Mouse (Mus musculus) C2C12 (cell line): ENCODE data around the gene Gm7694. TPM values are rescaled to one million over a fixed set of nuclear protein-coding genes. Genes with fewer than 3 reads are reported as not detected.

Source experiments
- H3K27me3 ChIP-seq: one replicate; pipeline ENCODE4 v1.6.1; 2011; ENCODE audit not compliant: control insufficient read depth, insufficient read depth, insufficient read length
- H3K36me3 ChIP-seq: one replicate; pipeline ENCODE4 v1.6.1; 2011; ENCODE audit not compliant: control insufficient read depth, insufficient read depth
- H3K4me3 ChIP-seq: one replicate; pipeline ENCODE4 v1.5.1; 2011; ENCODE audit warnings: mild to moderate bottlenecking, control low read depth; ENCODE audit not compliant: poor library complexity, insufficient read depth, severe bottlenecking
- H3K79me2 ChIP-seq: one replicate; pipeline ENCODE4 v1.6.1; 2011; ENCODE audit not compliant: control insufficient read depth, insufficient read depth
- H3K79me3 ChIP-seq: one replicate; pipeline ENCODE4 v1.6.1; 2011; ENCODE audit warnings: low read depth, control low read depth
- H3ac ChIP-seq: one replicate; pipeline ENCODE3; 2011; ENCODE audit warnings: low read depth; ENCODE audit not compliant: control insufficient read depth, insufficient read length
- CEBPB ChIP-seq: IDR thresholded peaks from one replicate; pipeline ENCODE4 v1.6.1; 2011; ENCODE audit warnings: low read depth, mild to moderate bottlenecking, control low read depth, moderate library complexity
- CTCF ChIP-seq: IDR thresholded peaks from one replicate; pipeline ENCODE4 v1.5.1; 2011; ENCODE audit not compliant: control insufficient read depth, insufficient read depth, insufficient read length
- FOSL1 ChIP-seq: IDR thresholded peaks from one replicate; pipeline ENCODE4 v1.8.0; 2011; ENCODE audit warnings: mild to moderate bottlenecking, low read length; ENCODE audit not compliant: poor library complexity, insufficient read depth, severe bottlenecking
- MAX ChIP-seq: IDR thresholded peaks from one replicate; pipeline ENCODE4 v1.6.1; 2011; ENCODE audit warnings: mild to moderate bottlenecking, control low read depth
- MYOD1 ChIP-seq: IDR thresholded peaks from one replicate; pipeline ENCODE4 v1.6.1; 2011; ENCODE audit warnings: low read depth; ENCODE audit not compliant: control insufficient read depth, insufficient read length
- MYOG ChIP-seq: IDR thresholded peaks from one replicate; pipeline ENCODE4 v1.6.1; 2011; ENCODE audit not compliant: control insufficient read depth, insufficient read length; ENCODE audit errors: extremely low read depth
- USF1 ChIP-seq: IDR thresholded peaks from one replicate; pipeline ENCODE4 v1.6.1; 2011; ENCODE audit warnings: low read depth, mild to moderate bottlenecking, control low read depth, moderate library complexity
- polyA plus RNA-seq: library from polyadenylated mRNA; unstranded; fragments of >200 nt; fragmentation: generic; extraction: Trizol; gene quantifications from one replicate; pipeline ENCODE4 v1.2.1, GENCODE M21; 2012; ENCODE audit warnings: missing spikeins

Gm7694 gene
- polyA plus RNA-seq, 1 experiment: 0.01 TPM

DNA sequence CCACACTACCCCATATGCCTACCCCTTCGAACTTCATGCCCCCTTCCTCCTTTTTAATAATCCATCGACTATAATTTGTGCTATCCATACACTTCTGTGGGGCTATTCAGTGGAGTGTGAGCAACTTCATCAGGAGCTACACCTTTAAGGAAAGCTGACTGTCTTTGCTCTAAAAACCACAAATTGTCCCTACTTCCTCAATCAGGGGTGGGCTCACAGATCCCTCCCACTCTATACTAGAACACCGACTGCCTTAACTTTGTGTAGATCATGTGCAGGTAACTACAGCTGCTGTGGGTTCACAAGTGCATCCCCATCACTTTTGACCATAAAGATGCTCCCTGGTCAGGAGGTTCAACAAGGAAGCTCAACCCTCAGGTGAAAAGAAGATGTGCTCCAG lies 33.8 kb upstream of the Gm7694 start:
- no peak overlapping the region for H3K4me3 ChIP-seq

DNA sequence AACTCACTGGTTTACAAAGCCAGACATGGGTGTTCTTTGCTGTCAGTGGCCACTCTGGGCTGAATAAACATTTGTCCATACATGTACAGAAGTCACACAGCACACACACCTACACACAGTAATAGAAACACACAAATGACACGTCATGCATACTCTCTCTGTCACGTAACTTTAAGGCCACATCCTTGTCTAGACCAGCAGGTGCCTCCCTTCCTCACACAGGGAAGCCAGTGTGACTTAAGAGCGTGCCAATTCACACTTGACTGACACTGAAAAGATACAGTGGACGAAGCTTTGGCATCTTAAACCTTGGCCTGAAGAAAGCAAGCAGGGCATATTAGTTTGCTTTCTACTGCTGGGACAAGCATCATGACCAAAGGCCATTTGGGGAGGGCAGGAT lies 26.6 kb upstream of the Gm7694 start:
- H3K36me3 ChIP-seq: no peaks in the 10 kb centered on the region
- H3K4me3 ChIP-seq: no peak overlapping the region
- TF ChIP-seq CEBPB (no peak), FOSL1 (no peak), CTCF (no peak), USF1 (no peak), MAX (no peak), MYOD1 (no peak), MYOG (no peak)
- H3K79me3 ChIP-seq: no peaks in the 10 kb centered on the region
- H3ac ChIP-seq: no peak overlapping the region
- H3K27me3 ChIP-seq: peaks cover 39% of the 10 kb centered on the region
- no peaks in the 10 kb centered on the region for H3K79me2 ChIP-seq

More for the DNA sequence above, 33.8 kb upstream of the Gm7694 start:
- Histone ChIP-seq H3K27me3 (peaks cover 33% of the 10 kb centered on the region), H3K79me3 (no peaks in the 10 kb centered on the region), H3K79me2 (no peaks in the 10 kb centered on the region), H3ac (no peak overlapping the region), H3K36me3 (no peaks in the 10 kb centered on the region)
- TF ChIP-seq MYOG: no peak
- no peak for TF ChIP-seq CEBPB
- no peak for TF ChIP-seq MAX
- no peak for TF ChIP-seq CTCF
- TF ChIP-seq MYOD1: no peak
- no peak for TF ChIP-seq USF1
- TF ChIP-seq FOSL1: no peak

DNA sequence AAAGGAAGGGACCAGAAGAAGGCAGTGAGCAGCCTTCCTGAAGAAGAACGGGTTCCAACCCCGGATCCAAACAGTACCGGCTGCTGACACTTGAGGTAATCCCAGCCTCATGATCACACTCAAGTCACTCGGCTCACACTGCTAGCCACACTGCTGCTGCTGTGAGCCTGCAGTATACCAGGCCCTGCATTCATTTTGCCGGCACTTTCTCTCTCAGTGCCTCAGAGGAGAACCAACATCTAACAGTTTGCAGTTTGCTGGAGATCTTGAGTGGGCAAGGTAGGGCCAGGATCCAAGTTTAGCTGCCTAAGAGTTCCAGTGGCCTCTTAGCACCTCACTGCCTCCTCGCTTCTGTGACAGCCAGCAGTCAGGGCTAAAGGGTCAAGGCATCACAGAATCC lies 25.8 kb upstream of the Gm7694 start:
- no peaks in the 10 kb centered on the region for H3K79me3 ChIP-seq
- no peaks in the 10 kb centered on the region for H3K36me3 ChIP-seq
- TF ChIP-seq MYOD1 (no peak), MAX (no peak), CEBPB (no peak), FOSL1 (no peak), USF1 (no peak), MYOG (no peak), CTCF (no peak)
- H3ac ChIP-seq: no peak overlapping the region
- H3K79me2 ChIP-seq: no peaks in the 10 kb centered on the region
- peaks cover 46% of the 10 kb centered on the region for H3K27me3 ChIP-seq
- H3K4me3 ChIP-seq: no peak overlapping the region

DNA sequence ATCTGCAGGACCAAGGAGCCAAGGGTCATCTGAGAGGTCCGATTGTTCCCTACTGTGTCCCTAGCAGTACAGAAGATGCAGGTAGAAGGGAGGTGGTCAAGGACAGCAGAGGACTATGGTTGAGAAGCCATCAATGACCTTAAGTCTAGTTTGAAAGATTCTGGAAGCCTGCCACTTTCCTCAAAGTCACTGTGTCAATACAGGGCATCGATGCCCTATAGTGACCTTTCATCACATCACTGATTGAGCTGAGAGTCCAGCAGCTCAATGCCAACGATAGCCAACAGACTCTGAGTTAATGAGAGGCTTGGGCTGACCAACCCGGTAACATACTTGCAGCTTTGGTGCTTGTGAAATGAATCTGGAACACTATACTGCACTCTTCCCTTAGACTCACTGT lies 19.1 kb upstream of the Gm7694 start:
- TF ChIP-seq MAX (no peak), CTCF (no peak), USF1 (no peak), MYOG (no peak), FOSL1 (no peak), MYOD1 (no peak), CEBPB (no peak)
- Histone ChIP-seq H3ac (no peak overlapping the region), H3K27me3 (peaks cover 38% of the 10 kb centered on the region), H3K36me3 (no peaks in the 10 kb centered on the region), H3K79me3 (no peaks in the 10 kb centered on the region), H3K4me3 (no peak overlapping the region), H3K79me2 (no peaks in the 10 kb centered on the region)

DNA sequence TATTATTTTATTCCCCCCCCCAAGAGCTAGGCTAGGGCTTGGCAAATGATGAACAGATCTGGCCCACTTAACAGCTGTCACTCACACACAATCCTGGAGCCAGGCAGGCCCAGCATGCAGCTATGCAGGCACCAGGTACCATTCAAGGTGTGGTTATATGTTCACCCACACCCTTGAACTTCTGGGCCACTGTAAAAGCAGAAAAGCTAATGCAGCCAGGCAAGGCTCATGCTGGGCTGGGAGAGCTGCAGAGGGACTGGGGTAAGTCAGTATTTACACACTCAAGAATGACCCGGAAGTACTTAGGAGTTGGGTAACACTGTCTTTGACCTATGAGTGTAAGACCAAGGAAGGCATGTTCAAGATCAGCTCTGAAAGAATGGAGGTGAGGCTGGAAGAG lies 18.2 kb upstream of the Gm7694 start:
- no peaks in the 10 kb centered on the region for H3K36me3 ChIP-seq
- no peaks in the 10 kb centered on the region for H3K79me3 ChIP-seq
- no peak overlapping the region for H3K4me3 ChIP-seq
- no peak overlapping the region for H3ac ChIP-seq
- no peaks in the 10 kb centered on the region for H3K79me2 ChIP-seq
- TF ChIP-seq CTCF (no peak), CEBPB (no peak), FOSL1 (no peak), MAX (no peak)
- peaks cover 34% of the 10 kb centered on the region for H3K27me3 ChIP-seq

DNA sequence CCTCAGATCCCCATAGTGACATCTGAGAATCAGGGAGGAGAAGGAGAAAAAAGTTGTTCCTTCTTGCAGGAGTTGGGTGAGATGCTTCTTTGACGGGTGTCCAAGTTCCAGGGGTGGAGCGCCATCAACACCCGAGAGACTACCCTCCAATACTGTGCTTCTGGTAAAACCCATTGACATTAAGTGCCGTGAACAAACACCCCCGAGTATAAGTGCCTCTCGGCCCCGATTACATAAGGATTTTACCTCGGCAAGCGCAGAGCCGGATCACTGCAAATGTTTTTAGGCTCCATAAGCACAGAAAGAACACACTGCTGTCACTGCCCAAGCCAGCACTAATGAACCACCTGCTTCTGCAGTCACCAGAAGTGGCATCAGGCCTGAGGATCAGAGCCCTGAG lies 16.9 kb upstream of the Gm7694 start:
- Histone ChIP-seq H3ac (no peak overlapping the region), H3K79me3 (no peaks in the 10 kb centered on the region), H3K36me3 (no peaks in the 10 kb centered on the region), H3K79me2 (no peaks in the 10 kb centered on the region), H3K27me3 (peaks cover 33% of the 10 kb centered on the region), H3K4me3 (no peak overlapping the region)
- TF ChIP-seq MYOD1: no peak
- TF ChIP-seq FOSL1: no peak
- no peak for TF ChIP-seq MAX
